Mouse (Mus musculus) megakaryocyte, embryonic 14.5 days (primary cell): Measurements from ENCODE around the gene Cdc42bpg.

ENCODE experiments used
- FLI1 ChIP-seq: IDR thresholded peaks from 2 replicates; pipeline ENCODE4 v1.6.1; 2012; ENCODE audit warnings: low read length, inconsistent platforms, mixed read lengths
- GATA1 ChIP-seq: IDR thresholded peaks from 3 replicates; pipeline ENCODE4 v1.6.1; 2012; ENCODE audit warnings: mixed read lengths, low read length, inconsistent platforms, borderline replicate concordance

DNA sequence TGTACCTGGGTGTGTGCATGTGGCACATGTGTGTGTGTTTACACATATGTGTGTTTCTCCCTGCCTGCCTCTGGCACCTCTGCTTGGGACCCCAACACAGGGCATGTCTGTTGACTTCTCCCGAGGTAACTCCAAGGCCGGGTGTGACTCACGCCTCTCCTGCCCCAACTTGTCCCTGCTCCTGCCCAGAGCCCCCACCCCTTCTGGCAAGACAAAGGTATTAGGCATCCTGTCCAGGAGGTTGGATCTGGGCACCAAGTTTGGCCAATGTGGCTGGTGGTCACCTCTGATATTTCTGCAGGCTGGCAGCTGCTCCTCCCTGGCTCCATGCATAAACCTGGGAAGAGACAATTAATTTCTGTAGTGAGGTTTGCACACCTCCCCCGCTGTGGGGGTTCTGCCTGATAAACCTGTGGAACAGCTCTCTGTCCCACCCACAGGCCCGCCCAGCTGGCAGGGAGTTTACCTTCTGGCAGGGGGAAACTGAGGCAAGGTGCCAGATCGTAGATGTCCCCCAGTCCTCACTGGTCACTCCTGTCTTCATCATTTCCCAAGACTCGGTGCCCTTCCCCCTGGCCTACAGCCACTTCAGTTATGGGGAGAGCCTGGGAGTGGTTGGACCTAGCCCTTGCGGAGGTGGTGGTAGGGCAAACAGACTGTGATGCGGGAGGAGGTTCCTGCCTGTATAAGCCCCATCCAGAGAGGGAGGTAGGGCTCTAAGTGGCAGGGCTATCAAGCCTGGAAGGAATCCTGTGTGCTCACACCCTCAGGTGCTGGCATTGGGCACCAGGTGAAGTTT, 1.7 kb downstream of the Cdc42bpg start:
- TF ChIP-seq GATA1 (no peak), FLI1 (no peak)
